Mouse (Mus musculus) MEL-GATA-1-ER (cell line): ENCODE measurements around the gene Cfl1.

Source experiments
- DNase-seq: peaks from one replicate; pipeline ENCODE4 v3.0.0-alpha.2; 2012; ENCODE audit warnings: low read depth; ENCODE audit errors: extremely low read depth

Cfl1 gene

DNA sequence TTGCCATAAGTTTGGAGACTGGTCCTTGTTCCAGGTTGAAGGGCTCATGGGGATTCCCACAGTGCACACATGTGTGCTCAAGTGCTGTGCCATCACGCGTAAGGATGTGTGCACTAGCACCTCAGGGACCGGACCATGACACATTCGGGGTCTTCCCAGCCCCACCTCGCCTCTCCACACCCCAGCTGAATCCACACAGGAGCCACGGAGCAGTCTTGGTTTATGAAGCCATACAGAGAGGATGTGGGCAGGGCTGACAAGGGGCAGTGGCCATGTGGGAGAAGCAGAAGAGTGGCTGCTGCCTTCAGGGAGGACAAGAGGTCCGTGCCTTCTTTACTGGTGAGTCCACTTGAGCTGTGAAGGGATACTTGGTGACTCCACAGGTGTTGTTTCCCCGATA is 25.2 kb upstream of the Cfl1 start:
- DNase-seq: no peak

DNA sequence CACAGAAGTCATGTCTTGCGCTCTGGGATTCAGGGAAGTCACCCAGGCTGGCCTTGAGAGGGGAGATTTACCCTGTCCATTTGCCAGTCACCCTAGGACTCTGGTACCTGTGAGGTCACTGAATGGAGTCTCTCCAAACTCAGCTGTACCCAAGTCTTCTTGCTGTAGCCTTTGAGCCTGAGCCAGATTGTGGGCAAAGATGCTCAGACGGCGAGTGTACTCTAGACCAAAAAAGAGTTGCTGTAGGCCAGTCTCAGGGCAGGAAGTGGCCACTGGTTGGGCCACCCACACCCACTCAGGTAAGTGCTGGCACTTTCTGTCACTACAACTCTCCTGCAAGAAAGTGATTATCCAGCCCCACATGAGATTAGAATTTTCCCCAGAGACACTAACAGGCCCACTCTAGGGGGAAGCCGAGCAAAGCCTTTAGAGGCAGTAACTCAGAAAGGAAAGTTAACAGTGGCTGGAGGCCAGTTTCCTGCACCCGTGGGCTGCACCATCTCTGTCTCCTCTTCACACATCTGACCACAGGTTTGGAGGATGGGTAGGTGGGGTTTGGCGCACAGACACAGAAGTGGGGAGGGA is 23.2 kb upstream of the Cfl1 start:
- DNase-seq: no peak

DNA sequence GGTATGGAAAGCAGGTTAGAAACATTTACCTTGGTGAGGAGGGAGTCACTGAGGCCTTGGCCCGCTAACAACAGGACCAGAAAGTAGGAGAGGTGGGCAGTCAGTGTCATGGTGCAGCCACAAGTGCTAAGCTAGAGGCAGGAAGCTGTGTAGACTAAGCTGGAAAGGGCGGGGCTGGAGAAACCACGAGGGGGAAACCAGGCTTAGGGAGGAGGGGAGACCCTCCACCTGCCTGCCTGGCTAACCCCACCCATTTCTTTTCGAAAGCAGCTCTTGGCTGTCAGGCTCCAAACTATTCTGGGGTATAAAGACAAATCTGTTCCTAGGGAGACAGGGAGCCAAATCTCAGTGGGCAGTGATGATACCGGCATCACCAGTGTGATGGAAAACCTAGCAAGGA is 21.9 kb upstream of the Cfl1 start, which contains the start of gene Ctsw:
TSS of gene Ctsw (minus strand) at position 134 of the 400 bp plus-strand sequence.
- no peak for DNase-seq

DNA sequence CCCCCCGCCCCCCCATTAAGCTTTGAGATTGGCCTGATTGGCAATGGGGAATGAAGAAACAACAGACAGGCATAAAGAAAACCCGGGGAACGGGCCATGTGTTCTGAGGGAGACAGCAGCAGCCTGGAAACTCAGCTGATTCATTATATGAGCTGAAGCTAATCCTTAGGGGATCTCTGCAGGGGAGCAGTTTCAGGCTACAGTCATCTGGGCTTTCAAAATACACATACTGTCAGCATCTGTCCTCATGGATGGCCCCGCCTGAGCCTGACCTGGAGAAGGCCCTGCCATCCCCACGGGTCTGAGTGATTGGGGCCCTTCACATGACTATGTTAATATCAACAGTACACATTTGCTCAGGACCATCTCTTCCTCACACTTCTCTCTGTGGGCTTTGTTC is 18.4 kb upstream of the Cfl1 start:
- no peak for DNase-seq

DNA sequence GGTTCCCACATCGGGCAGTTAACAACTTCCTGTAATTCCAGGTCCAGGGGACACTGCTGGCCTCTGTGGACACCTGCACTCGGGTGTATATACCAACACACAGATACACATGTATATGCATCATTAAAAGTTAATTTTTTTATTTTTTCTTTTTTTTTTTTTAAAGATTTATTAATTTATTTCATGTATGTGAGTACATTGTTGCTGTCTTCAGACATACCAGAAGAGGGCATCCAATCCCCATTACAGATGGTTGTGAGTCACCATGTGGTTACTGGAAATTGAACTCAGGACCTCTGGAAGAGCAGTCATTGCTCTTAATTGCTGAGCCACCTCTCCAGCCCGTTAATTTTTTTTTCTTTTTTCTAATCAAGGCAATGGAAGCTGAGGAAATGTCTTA is 17.4 kb upstream of the Cfl1 start:
- DNase-seq: no peak

DNA sequence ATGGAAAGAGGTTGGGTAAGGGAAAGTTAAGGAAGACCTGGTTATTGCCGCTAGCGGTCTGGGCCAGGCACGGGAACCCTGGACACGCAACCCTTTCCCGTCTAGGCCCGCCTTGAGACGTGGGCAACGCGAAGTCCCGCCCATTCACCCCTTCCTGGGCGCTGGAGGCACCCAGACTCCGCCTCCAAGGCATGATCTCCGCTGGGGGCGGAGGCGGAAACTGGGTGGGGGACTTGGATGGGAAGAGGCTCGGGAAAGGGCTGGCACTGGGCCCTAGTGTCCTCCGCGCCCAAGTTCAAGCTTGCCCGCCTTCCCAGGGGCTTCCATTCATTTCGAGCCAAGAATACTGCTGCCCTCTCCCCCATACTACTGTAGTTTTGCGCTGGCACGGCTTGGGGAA is 16.5 kb upstream of the Cfl1 start, which contains the start of gene Efemp2:
TSS of gene Efemp2 (plus strand) at position 235 of the 400 bp plus-strand sequence.
- DNase-seq: peak; percentile 76

DNA sequence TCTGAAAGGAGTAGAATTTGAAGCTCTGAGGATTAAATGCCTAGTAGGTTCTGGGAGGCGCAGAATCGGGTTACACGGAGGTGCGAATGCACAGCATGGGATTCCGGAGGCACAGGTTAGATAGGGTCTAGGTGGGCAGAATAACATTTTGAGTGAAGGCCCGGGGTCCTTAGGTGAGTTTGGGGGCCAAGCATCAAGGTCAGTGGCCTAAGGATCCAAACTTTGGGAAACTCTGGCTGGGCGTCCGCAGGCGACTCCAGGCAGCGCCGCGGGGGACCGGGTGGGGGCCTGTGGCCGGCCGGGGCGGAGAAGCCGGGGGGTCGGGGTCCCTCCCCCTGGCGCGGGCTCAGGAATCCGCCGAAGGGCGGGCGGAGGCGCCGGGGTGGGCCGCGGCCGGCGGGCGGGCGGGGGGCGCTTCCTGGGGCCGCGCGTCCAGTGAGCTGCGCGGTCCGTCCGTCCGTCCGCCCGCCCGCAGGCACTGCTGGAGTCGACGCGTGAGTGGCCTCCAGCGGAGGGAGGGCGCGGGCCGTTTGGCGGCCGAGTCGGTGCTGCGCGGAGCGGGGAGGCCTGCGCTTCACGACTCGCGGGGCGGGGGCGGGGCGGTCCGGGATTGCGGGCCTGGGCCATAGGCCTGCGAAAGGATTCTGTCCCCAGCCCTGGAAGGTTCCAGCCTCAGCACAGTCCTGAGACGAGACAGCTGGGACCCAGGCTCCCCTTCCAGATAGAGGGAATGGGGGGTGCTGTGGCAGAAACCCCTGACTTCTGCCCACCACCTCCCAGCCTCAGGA is 15.8 kb upstream of the Cfl1 start:
- no peak for DNase-seq

DNA sequence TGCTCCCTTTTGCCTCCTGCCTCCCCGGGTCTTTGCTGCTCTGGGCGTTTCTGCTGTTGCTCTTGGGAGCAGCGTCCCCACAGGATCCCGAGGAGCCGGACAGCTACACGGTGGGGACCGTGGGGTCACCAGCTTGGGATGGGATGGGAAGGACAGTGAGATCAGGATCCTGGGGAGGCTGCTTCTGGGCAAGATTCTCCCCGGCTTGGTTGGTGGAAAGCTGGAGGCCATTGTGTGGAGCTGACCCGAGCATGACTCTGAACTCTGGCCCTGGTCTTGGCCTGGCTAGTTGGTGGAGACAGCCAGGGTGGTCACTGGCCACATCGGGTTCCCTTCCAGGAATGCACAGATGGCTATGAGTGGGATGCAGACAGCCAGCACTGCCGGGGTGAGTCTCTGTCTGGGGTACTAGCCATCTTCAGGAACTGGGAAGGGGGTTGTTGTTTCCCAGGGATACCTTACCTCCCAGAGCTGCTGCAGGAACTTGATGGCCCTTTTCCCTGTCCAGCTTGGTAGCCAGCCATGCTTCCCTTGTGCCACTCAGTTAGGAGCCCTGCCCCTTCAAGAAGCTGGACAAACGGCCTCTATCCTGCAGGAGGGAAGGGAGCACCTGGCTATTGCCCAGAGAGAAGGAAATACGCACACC is 15.1 kb upstream of the Cfl1 start:
- DNase-seq: no peak

DNA sequence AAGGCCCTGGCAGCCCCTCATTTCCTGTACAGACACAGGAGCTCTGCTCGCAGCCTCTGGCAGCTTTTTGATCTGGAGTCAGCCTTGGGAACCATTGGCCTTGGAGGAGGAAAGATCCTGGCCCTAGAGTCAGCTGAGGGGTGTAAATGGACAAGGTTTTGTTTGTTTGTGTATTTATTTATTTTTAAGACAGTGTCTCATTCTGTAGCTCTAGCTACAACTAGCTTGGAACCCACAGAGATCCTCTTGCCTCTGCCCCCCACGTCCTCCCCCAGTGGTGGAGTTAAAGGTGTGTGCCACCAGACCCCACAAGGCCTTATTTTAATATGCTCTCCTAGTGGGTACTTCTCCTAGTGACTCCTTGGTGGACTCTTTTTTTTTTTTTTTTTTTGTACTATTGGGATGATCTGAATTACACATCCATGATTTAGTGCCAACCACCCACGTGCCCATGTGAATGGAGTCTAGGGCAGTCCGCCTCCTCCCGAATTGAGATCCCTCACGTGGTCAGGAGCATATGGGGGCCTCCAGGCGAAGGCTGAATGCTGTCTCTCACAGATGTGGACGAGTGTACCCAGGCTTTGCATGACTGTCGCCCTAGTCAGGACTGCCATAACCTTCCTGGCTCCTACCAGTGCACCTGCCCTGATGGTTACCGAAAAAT is 13.1 kb upstream of the Cfl1 start:
- no peak for DNase-seq

DNA sequence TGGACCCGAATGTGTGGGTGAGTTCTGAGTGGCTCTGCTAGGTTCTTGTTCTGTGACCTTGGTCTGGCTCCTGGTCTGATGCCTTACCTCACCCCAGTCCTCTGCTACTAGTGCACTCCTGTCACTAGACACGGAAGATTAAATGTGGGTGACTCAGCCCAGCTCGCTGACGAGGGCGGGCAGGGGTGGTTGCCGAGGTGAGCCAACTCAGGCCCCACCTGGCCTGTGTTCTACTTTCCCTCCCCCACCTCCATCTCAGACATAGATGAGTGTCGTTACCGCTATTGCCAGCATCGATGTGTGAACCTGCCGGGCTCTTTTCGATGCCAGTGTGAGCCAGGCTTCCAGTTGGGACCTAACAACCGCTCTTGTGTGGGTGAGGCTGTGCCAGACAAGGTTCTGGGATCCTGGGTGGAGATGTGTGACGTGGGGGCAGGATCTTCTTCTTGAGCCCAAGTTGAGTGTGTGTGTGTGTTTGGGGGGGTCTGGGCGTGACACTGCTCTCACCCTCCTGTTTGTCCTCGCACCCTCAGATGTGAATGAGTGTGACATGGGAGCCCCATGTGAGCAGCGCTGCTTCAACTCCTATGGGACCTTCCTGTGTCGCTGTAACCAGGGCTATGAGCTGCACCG is 12.5 kb upstream of the Cfl1 start:
- DNase-seq: no peak

DNA sequence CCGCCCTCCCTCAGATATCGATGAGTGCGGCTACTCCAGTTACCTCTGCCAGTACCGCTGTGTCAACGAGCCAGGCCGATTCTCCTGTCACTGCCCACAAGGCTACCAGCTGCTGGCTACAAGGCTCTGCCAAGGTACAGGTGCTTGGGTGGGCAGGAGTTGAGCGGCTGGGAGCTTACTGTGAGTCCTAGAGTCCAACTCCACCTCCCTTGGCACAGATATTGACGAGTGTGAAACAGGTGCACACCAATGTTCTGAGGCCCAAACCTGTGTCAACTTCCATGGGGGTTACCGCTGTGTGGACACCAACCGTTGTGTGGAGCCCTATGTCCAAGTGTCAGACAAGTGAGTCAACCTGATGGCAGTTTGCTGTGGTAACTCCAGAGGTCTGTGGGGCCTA is 10.2 kb upstream of the Cfl1 start:
- DNase-seq: no peak

DNA sequence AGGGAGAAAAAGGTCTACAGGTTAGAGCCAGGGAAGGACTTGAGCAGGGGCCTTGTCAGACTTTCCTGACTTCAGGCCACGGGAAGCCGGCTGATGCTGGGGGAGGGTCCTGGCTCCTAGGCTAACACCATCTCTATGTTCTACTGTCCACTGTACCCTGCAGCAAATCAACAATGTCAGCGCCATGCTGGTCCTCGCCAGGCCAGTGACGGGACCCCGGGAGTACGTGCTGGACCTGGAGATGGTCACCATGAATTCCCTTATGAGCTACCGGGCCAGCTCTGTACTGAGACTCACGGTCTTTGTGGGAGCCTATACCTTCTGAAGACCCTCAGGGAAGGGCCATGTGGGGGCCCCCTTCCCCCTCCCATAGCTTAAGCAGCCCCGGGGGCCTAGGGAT is 8.9 kb upstream of the Cfl1 start:
- no peak for DNase-seq

DNA sequence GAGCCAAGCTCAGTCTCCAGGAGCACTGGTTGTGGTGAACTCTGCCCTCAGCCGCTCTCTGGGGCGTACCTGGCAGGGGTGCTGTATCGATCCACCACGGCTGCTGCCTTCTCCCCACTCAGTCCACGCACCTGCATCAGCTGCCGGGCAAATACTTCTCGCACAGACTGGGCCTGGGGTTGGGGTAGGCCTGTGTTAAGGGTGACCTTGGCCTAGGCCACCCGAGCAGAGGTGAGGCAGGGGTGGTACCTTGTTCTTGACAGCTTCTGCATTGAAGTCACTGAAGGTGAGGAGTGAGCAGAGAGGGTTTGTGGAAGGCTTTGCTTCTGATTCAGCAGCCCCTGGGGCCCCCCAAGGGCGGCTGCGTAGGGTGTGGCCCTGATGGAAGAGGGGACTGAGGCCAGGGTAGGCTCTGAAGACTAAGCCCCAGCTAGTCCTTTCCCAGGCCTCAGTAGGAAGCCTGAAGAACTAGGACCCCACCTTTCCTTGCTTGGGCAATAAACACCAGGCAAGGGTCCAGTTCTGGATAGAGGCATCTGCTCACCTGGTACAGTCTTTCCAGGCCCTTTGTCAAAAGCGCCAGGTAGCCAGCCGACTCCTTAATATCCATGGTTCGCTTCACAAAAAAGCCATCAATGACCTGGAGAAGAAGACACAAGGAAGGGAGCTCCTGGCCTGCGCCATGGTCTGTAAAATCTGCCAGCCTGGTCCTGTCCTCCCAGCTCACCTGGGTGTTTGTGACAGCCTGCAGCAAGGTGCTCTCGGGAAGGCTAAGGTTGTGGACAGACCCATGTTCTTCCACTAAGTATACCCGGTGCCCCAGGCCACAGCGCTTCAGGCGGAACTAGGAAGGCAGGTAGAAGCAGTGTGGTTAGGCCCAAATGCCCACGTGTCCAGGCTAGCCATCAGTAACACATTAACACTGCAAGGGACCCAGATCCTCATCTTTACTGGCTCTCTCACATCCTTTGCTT is 6.6 kb upstream of the Cfl1 start:
- DNase-seq: no peak

DNA sequence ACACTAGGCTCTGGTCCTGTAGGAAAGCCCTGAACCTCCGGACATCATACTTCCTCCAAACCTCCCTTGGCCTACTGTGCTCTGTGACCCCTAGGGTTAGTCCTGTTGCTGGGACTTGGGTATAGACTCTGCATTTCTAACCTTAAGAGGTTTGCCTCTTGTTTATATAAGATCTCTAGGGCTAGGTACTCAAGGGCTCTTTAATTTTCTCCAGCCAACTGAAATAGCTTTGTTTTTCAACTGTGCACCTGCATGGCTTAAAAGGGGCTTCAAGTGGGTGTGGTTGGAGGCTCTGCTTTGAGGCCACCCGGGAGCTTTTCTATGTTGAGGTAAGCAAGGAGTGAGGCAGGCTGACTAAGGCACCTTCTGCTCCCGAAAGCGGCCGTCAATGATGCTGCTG is 5.8 kb upstream of the Cfl1 start:
- DNase-seq: no peak

DNA sequence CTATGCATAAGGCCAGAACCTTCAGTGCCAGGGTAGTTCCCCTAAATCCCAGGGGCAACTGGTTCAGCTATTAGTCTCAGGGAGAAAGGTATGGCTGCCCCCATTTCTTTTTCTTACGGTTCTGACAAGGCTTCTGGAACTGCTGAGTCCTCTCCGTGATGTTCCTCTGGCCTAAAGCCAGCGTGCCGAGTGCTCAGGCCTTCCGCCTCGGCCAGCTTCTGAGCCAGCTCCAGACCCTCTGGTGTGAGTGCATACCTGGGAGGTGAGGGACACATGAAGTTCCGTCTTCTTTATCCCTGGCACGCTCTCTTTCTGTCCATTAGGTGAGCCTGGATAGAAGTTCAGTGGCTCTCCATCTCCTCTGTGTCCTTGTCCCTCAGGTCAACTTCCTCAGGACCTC is 4.9 kb upstream of the Cfl1 start:
- no peak for DNase-seq

DNA sequence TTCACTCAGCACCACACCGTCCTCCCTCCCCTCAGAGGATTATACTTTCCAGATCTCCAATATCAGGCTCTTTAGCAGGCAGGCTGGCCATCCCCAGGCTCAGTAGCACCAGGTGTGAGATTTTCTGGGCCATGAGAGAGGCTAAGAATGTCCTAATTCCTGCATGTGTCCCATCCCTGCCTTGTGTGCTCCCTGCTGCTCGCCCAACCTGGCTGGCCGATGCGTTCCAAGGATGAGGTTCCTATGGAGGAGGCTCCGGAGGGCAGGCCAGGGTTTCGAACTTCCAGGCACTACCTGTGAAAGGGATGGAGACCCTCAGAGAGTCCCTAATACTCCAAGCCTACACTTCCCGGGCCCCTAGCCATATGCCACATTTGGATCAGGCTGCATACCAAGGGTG is 4.4 kb upstream of the Cfl1 start:
- DNase-seq: no peak

DNA sequence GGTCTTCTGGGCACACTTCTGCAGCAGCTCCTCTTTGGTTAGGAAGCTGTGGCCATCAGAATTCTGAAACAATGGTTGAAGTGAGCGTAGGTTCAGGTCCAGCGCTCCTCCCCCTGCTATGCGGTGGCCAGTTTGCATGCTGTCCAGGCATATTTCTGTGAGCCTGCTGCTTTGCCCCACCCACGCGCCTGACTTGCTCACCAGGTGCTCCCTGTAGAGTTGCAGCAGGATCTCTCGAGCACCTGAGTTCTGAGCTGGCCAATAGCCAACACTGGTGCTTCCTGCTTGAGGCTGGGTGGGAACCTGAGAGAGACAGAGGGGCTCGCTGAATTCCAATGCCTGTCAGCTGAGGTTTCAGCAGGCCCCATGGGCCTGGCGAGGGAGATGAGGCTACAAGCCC is 4.0 kb upstream of the Cfl1 start:
- DNase-seq: no peak

DNA sequence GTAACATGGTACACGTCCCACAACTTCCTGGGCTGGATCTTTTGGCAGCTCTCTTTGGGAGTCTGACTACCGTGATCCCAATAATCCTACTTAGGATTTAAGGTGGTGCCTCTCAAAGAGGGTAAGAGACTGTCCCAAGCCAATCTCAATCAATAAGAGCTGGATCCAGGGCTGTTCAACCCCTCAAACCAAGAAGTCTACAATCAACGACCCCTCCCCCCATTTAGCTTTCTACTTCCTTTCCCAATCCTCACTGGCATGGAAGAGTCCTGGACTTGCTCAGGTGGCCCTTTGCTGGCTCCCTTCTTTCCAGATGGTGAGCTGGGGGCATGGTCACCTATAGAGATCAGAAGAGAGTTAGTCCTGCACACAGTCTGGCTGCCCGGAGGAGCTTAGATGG is 3.5 kb upstream of the Cfl1 start:
- no peak for DNase-seq

DNA sequence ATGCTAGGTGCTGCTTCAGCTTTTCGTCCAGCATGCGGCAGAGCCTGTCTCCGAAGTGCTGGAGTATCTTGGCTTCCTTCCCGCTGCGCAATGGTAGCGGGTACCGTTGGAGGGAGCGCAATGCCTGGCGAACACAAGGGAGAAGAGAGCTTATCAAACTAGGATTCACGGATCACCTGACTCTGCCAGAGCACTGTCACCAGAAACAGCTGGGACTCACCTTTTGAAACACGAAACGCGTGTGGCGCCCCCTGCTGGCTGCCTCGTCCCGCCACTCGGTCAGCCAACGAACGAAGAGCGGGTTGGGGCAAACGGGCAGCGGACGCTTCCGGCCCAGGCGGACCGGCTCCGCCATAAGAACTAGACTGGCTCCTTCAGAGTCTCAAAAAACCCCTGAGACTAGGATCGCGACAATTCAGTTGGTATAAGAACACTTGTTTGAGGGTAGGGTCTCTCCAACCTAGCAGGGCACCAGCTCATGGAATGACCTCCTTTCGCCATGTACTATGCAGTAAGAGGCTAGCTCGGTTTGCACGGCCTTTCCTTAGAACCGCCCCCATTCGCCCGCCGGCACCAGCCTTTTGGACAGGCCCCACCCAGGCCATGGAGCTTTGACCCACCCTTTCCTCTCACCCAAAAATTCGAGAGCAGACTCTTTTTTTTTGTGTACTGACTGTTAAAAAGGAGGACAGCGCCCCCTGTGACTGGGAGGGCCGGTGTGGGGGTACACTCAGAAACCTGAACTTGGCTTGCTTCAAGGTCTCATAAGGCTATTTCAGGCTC is 2.3 kb upstream of the Cfl1 start, which contains the start of gene Mus81:
TSS of gene Mus81 (minus strand) at position 635 of the 783 bp plus-strand sequence.
- peak; percentile 92 for DNase-seq
